Mouse (Mus musculus): ENCODE measurements around the gene March10.

GRCm38 (mm10) chr11:105350643-105351042 lies 105.9 kb downstream of the March10 start:
- TF ChIP-seq POLR2A (IDR thresholded peaks at IDR 0.05; ENCODE audit: insufficient read depth, low read length) (no peak), CTCF (IDR thresholded peaks at IDR 0.05; ENCODE audit: low read depth, low read length) (no peak)

Data from ES-Bruce4 (cell line).